Mouse (Mus musculus) CH12.LX (cell line): ENCODE data around the gene Tymp. TPM values are rescaled to one million over a fixed set of nuclear protein-coding genes. Genes with fewer than 3 reads are reported as not detected.

ENCODE experiments used
- DNase-seq: peaks from one replicate; pipeline ENCODE4 v3.0.0-alpha.2; 2013; ENCODE audit errors: extremely low read depth
- H3K27ac ChIP-seq: 2 replicates; pipeline ENCODE4 v1.5.1; 2012; ENCODE audit warnings: low read depth, mild to moderate bottlenecking, control low read depth, moderate library complexity; ENCODE audit not compliant: insufficient read depth
- H3K27me3 ChIP-seq: replicated peaks from 2 replicates; pipeline ENCODE3; 2012; ENCODE audit warnings: inconsistent platforms
- H3K36me3 ChIP-seq, 2 experiments: replicated peaks in 1 of 2; 2 replicates each; pipeline versions ENCODE3 to v1.6.1; 2012; ENCODE audit warnings: inconsistent platforms in 1 of 2, low read length in 1 of 2, mild to moderate bottlenecking in 1 of 2, mixed read lengths in 1 of 2, moderate library complexity in 1 of 2; ENCODE audit not compliant: control insufficient read depth in 1 of 2, insufficient read depth in 1 of 2
- H3K4me1 ChIP-seq, 2 experiments: 2 replicates each; pipeline ENCODE4 v1.6.1; 2012; ENCODE audit warnings: inconsistent platforms in 1 of 2, moderate library complexity in 1 of 2; ENCODE audit not compliant: insufficient read depth in 2 of 2, control insufficient read depth in 1 of 2
- H3K4me2 ChIP-seq: 2 replicates; pipeline ENCODE4 v1.6.1; 2012; ENCODE audit warnings: low read depth, mild to moderate bottlenecking, control low read depth; ENCODE audit not compliant: poor library complexity, insufficient read depth, severe bottlenecking
- H3K4me3 ChIP-seq, 3 experiments: fragments of 150-350 bp in 1 of 3; sonication (generic) in 1 of 3; replicated peaks in 1 of 3; 2 replicates each; pipeline versions ENCODE3 to v1.5.1; 2011 to 2012; ENCODE audit warnings: low read depth in 2 of 3, low read length in 2 of 3, mild to moderate bottlenecking in 2 of 3, moderate library complexity in 2 of 3, control low read depth in 1 of 3, improper control_type of control experiment in 1 of 3, inconsistent platforms in 1 of 3, mixed read lengths in 1 of 3; ENCODE audit not compliant: poor library complexity in 1 of 3
- H3K79me2 ChIP-seq: replicated peaks from 2 replicates; pipeline ENCODE4 v1.6.1; 2012; ENCODE audit warnings: mild to moderate bottlenecking, moderate library complexity; ENCODE audit not compliant: control insufficient read depth, poor library complexity, insufficient read depth, severe bottlenecking; ENCODE audit errors: extremely low read depth
- H3K9ac ChIP-seq: 2 replicates; pipeline ENCODE4 v1.6.1; 2012; ENCODE audit warnings: low read depth, mild to moderate bottlenecking, control low read depth, moderate library complexity; ENCODE audit not compliant: insufficient read depth
- H3K9me3 ChIP-seq: replicated peaks from 2 replicates; pipeline ENCODE3; 2012; ENCODE audit warnings: low read length, inconsistent platforms, mixed read lengths
- BHLHE40 ChIP-seq: IDR thresholded peaks from 2 replicates; pipeline ENCODE4 v1.6.1; 2011; ENCODE audit warnings: mild to moderate bottlenecking, low read depth, low read length, improper control_type of control experiment
- CHD1 ChIP-seq: IDR thresholded peaks from 2 replicates; pipeline ENCODE4 v1.6.1; 2012; ENCODE audit warnings: low read depth, low read length, improper control_type of control experiment, inconsistent platforms
- CHD2 ChIP-seq: IDR thresholded peaks from 2 replicates; pipeline ENCODE4 v1.6.1; 2011; ENCODE audit warnings: low read length, improper control_type of control experiment
- CTCF ChIP-seq, 2 experiments: IDR thresholded peaks in 1 of 2; conservative IDR thresholded peaks in 1 of 2; 2 replicates each; pipeline ENCODE4 v1.5.1; 2011 to 2012; ENCODE audit warnings: low read depth in 2 of 2, low read length in 2 of 2, improper control_type of control experiment in 1 of 2, inconsistent platforms in 1 of 2, mild to moderate bottlenecking in 1 of 2, moderate library complexity in 1 of 2
- EP300 ChIP-seq: IDR thresholded peaks from 2 replicates; pipeline ENCODE4 v1.6.1; 2011; ENCODE audit warnings: low read length, improper control_type of control experiment
- ETS1 ChIP-seq: conservative IDR thresholded peaks from 2 replicates; pipeline ENCODE4 v1.6.1; 2012; ENCODE audit warnings: low read depth, mild to moderate bottlenecking, inconsistent platforms, low read length, improper control_type of control experiment, moderate library complexity
- IRF4 ChIP-seq: IDR thresholded peaks from 2 replicates; pipeline ENCODE4 v1.6.1; 2014; ENCODE audit warnings: low read depth, mild to moderate bottlenecking, inconsistent platforms, low read length, improper control_type of control experiment
- JUN ChIP-seq: IDR thresholded peaks from 2 replicates; pipeline ENCODE4 v1.6.1; 2011; ENCODE audit warnings: low read depth, mild to moderate bottlenecking, low read length, improper control_type of control experiment, moderate library complexity; ENCODE audit not compliant: insufficient read depth
- MAFK ChIP-seq: IDR thresholded peaks from 2 replicates; pipeline ENCODE4 v1.6.1; 2011; ENCODE audit warnings: low read length, improper control_type of control experiment; ENCODE audit not compliant: insufficient replicate concordance
- MXI1 ChIP-seq: IDR thresholded peaks from 2 replicates; pipeline ENCODE4 v1.6.1; 2011; ENCODE audit warnings: mild to moderate bottlenecking, low read depth, low read length, improper control_type of control experiment
- NELFE ChIP-seq: IDR thresholded peaks from 2 replicates; pipeline ENCODE4 v1.6.1; 2011; ENCODE audit warnings: low read depth, low read length, improper control_type of control experiment
- RAD21 ChIP-seq: IDR thresholded peaks from 2 replicates; pipeline ENCODE4 v1.6.1; 2011; ENCODE audit warnings: low read depth, mild to moderate bottlenecking, low read length, improper control_type of control experiment, moderate library complexity
- SMC3 ChIP-seq: IDR thresholded peaks from 2 replicates; pipeline ENCODE4 v1.6.1; 2011; ENCODE audit warnings: low read depth, low read length, improper control_type of control experiment
- ZNF384 ChIP-seq: IDR thresholded peaks from 2 replicates; pipeline ENCODE4 v1.6.1; 2012; ENCODE audit warnings: low read depth, low read length, improper control_type of control experiment, inconsistent platforms
- dilution Hi-C: fragments of 300-500 bp; cut with MboI; formaldehyde crosslinking; loops from 2 replicates; pipeline ENCODE4 v1.14.3; 2020; ENCODE audit warnings: low sequenced_read_pairs; ENCODE audit not compliant: extremely low pct_unique_long_range_greater_than_20kb, extremely low pct_ligation_motif_present
- in situ Hi-C: fragments of 300-500 bp; cut with MboI; formaldehyde crosslinking; loops from 3 replicates; pipeline ENCODE4 v1.14.3; 2019; ENCODE audit warnings: low sequenced_read_pairs, low pct_ligation_motif_present, low pct_unique_long_range_greater_than_20kb, mixed read lengths
- polyA plus RNA-seq: library from polyadenylated mRNA; unstranded; fragments of >175 nt; gene quantifications from 2 replicates; pipeline ENCODE4 v1.2.1, GENCODE M21; 2012; ENCODE audit warnings: low read depth; ENCODE audit not compliant: insufficient read length
- total RNA-seq, 2 experiments: library from RNA; depleted of rRNA; stranded (reverse); fragments of 300-350 nt in 1 of 2; fragments of >200 nt in 1 of 2; gene quantifications; 2 replicates each; pipeline ENCODE4 v1.2.3; 2012 to 2014

Tymp gene
- total and polyA plus RNA-seq, 3 experiments: 1.4 to 2.4 (median 1.5) TPM

GRCm38 (mm10) chr15:89379429-89379828 is 2.6 kb upstream of the Tymp start:
- Histone ChIP-seq H3K27ac (no peak overlapping the region), H3K9me3 (peaks cover 13% of the 10 kb centered on the region), H3K4me2 (no peak overlapping the region), H3K27me3 (peaks cover 20% of the 10 kb centered on the region), H3K4me1 (peaks cover 0 to 6% of the 10 kb centered on the region in 2 experiments; a peak in 2 of 4 replicates), H3K4me3 (no peak overlapping the region), H3K79me2 (no peaks in the 10 kb centered on the region), H3K36me3 (no peaks in the 10 kb centered on the region), H3K9ac (no peak overlapping the region)
- no peak for DNase-seq
- dilution Hi-C loops: no loop called here
- TF ChIP-seq IRF4 (no peak), NELFE (no peak), EP300 (no peak), JUN (no peak), BHLHE40 (no peak), ZNF384 (no peak), RAD21 (no peak), ETS1 (no peak), CHD1 (no peak)
- in situ Hi-C loops: no loop called here

- no peak for DNase-seq
Observed at GRCm38 (mm10) chr15:89378831-89379401, 2.1 kb upstream of the Tymp start, which contains the start of gene Odf3b. Gene Odf3b (minus strand): TSS chr15:89379282.

GRCm38 (mm10) chr15:89377938-89378828 is 1.3 kb upstream of the Tymp start:
- dilution Hi-C loops: no loop called here
- Histone ChIP-seq H3K27me3 (peaks cover 12% of the 10 kb centered on the region), H3K4me2 (no peak overlapping the region), H3K36me3 (no peaks in the 10 kb centered on the region), H3K9me3 (peaks cover 13% of the 10 kb centered on the region), H3K4me1 (peaks cover 0 to 9% of the 10 kb centered on the region in 2 experiments; a peak in 2 of 4 replicates), H3K4me3 (no peak overlapping the region), H3K27ac (no peak overlapping the region), H3K9ac (no peak overlapping the region), H3K79me2 (no peaks in the 10 kb centered on the region)
- in situ Hi-C loops: no loop called here
- TF ChIP-seq EP300 (no peak), MAFK (no peak), CHD2 (no peak), RAD21 (no peak), MXI1 (no peak), SMC3 (no peak), CTCF (conservative IDR thresholded peaks at IDR 0.05 in 1 of 2, IDR thresholded peaks at IDR 0.05 in 1 of 2; ENCODE audit: low read depth in 2 of 2, low read length in 2 of 2) (no peak)
- no peak for DNase-seq

More at GRCm38 (mm10) chr15:89378831-89379401, 2.1 kb upstream of the Tymp start, which contains the start of gene Odf3b:
- Histone ChIP-seq H3K9me3 (peaks cover 13% of the 10 kb centered on the region), H3K27me3 (peaks cover 16% of the 10 kb centered on the region), H3K79me2 (no peaks in the 10 kb centered on the region), H3K36me3 (no peaks in the 10 kb centered on the region), H3K9ac (no peak within 1 kb of the TSS), H3K4me1 (peaks cover 0 to 8% of the 10 kb centered on the region in 2 experiments; a peak in 2 of 4 replicates), H3K4me3 (no peak within 1 kb of the TSS), H3K4me2 (no peak within 1 kb of the TSS), H3K27ac (no peak within 1 kb of the TSS)
- TF ChIP-seq CHD2: no peak
- no peak for TF ChIP-seq JUN
- in situ Hi-C loops (no loop called here), dilution Hi-C loops (no loop called here)
